Mouse (Mus musculus): ENCODE data around the gene Ube2e1.

- TF ChIP-seq HCFC1 (IDR thresholded peaks at IDR 0.05; ENCODE audit: borderline replicate concordance, insufficient read depth, low read length) (no peak), ZNF384 (IDR thresholded peaks at IDR 0.05; ENCODE audit: low read depth, low read length) (no peak), ZC3H11A (IDR thresholded peaks at IDR 0.05; ENCODE audit: borderline replicate concordance, low read depth, low read length) (no peak), MAFK (IDR thresholded peaks at IDR 0.05; ENCODE audit: insufficient read depth, low read depth, low read length) (no peak), CHD2 (IDR thresholded peaks at IDR 0.05; ENCODE audit: low read depth, low read length) (no peak)
These were observed 24.0 kb upstream of the Ube2e1 start for GRCm38 (mm10) chr14:18355514-18356190.
